Mouse (Mus musculus): ENCODE results near the gene Gm15737. TPM values are rescaled to one million over a fixed set of nuclear protein-coding genes. Genes with fewer than 3 reads are reported as not detected.

Gene Gm15737
- polyA plus RNA-seq, 1 experiment, result not detected

GRCm38 (mm10) chr6:92921843-92922242, 52.7 kb downstream of the Gm15737 start:
- TF ChIP-seq POLR2A (IDR thresholded peaks at IDR 0.05; ENCODE audit: insufficient read depth, low read depth, low read length) (no peak), CTCF (IDR thresholded peaks at IDR 0.05; ENCODE audit: insufficient read depth, low read depth, low read length) (no peak)
- 41% methylated on average over 4 of the region's 4 CpGs for WGBS
- Histone ChIP-seq H3K4me1 (ENCODE audit: control insufficient read depth, insufficient read depth, low read length) (no peaks in the 10 kb centered on the region), H3K4me3 (ENCODE audit: insufficient read depth, low read depth, low read length) (no peak overlapping the region), H3K27ac (ENCODE audit: insufficient read depth, low read depth, low read length) (no peak overlapping the region)

DNA sequence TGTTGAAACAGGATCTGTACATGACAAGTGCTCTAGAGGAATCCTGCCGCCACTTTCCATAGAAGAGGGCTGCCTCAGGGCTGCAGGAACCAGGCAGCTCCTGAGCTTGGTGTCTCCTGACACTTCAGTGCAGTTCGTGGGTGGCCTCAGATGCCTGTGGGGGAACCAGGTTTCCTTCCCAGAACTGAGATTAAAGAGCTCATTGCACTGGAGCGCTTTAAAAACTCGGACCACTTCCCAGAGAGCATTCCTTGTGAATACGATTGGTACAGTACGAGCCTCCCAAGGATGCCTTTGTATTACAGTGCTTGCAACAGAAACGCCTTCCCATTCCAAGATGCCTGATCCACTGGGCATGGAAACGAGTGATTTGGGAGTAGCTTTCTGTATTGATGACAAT, 55.4 kb downstream of the Gm15737 start:
- no peaks in the 10 kb centered on the region for H3K4me1 ChIP-seq (ENCODE audit: control insufficient read depth, insufficient read depth, low read length)
- TF ChIP-seq POLR2A (IDR thresholded peaks at IDR 0.05; ENCODE audit: insufficient read depth, low read depth, low read length) (no peak), CTCF (IDR thresholded peaks at IDR 0.05; ENCODE audit: insufficient read depth, low read depth, low read length) (no peak)
- no peak overlapping the region for H3K4me3 ChIP-seq (ENCODE audit: insufficient read depth, low read depth, low read length)
- no peak overlapping the region for H3K27ac ChIP-seq (ENCODE audit: insufficient read depth, low read depth, low read length)
- 51% methylated on average over 8 of the region's 8 CpGs for WGBS

DNA sequence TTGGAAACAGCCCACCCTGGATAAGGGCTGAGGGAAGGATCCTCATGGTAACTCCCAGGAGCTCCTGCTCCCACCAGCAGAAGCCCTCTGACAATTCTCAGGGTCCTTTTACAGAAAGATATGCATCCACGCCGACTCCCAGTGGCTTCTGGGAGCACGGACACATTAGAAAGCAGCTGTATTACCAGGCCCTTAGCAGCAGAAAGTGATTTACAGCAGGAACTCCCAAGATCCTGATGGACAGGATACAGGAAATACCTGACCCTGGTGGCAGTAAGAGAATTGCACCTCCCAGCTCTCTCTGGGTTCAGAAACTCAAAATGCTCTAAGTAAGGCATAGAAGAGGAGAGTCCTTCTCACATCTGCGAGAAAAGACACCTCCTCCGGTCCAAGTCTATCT, 59.1 kb downstream of the Gm15737 start:
- H3K4me1 ChIP-seq (ENCODE audit: control insufficient read depth, insufficient read depth, low read length), result no peaks in the 10 kb centered on the region
- no peak for TF ChIP-seq POLR2A (IDR thresholded peaks at IDR 0.05; ENCODE audit: insufficient read depth, low read depth, low read length)
- TF ChIP-seq CTCF (IDR thresholded peaks at IDR 0.05; ENCODE audit: insufficient read depth, low read depth, low read length), result no peak
- H3K4me3 ChIP-seq (ENCODE audit: insufficient read depth, low read depth, low read length), result no peak overlapping the region
- H3K27ac ChIP-seq (ENCODE audit: insufficient read depth, low read depth, low read length), result no peak overlapping the region
- 95% methylated on average over 5 of the region's 5 CpGs for WGBS

Other genes with a start within 250 kb of the Gm15737 start
- 72.0 TPM in 1 of 2 replicates, not detected in the other for gene Prickle2, start 163.2 kb upstream of the Gm15737 start, polyA plus RNA-seq (2012; ENCODE audit: insufficient read depth, insufficient read length, low replicate concordance, missing spikeins)
- gene A730049H05Rik, start 52.9 kb upstream of the Gm15737 start, polyA plus RNA-seq (2012; ENCODE audit: insufficient read depth, insufficient read length, low replicate concordance, missing spikeins), result not detected in 2 replicates
- not detected in 2 replicates for gene Adamts9, start 74.1 kb downstream of the Gm15737 start, polyA plus RNA-seq (2012; ENCODE audit: insufficient read depth, insufficient read length, low replicate concordance, missing spikeins)

All from olfactory bulb, adult 2 months (tissue).